Mouse (Mus musculus) bone marrow, adult 2 months (tissue): ENCODE data around the gene Acaa1a.

Source experiments
- CTCF ChIP-seq: fragments of 200-500 bp; IDR thresholded peaks from 2 replicates; pipeline ENCODE4 v1.5.1; 2011; ENCODE audit warnings: low read length, control low read depth; ENCODE audit not compliant: control insufficient read depth, insufficient read depth
- POLR2A ChIP-seq: fragments of 200-500 bp; IDR thresholded peaks from 2 replicates; pipeline ENCODE4 v1.6.1; 2011; ENCODE audit warnings: low read depth, mild to moderate bottlenecking, control low read depth, low read length, borderline replicate concordance; ENCODE audit not compliant: control insufficient read depth

DNA sequence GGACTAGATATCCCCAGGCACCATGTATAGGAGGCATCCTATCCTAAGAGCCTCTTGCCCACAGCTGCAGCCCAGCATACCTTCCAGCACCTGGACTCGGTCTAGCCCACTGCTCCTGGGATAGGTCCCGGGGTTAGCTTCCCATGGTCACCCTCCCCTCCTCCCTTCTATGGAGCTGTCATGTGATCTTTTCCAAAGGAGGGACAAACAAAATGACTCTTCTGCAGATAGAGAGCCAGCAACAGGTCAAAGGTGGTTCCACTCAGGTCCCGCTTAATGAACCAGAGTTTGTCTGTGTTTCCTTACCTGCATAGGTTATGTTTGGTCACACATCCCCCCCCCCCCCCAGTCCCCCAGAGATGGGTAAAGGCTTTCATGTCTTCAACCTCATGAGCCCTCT, 11.1 kb downstream of the Acaa1a start:
- no peak for TF ChIP-seq CTCF
- no peak for TF ChIP-seq POLR2A
